Mouse (Mus musculus) kidney, adult 11 months (tissue): Measurements from ENCODE around the gene Nup210l.
A peak's percentile ranks its signal among the peaks of the same experiment; 100 is the strongest.

Experiments used
- DNase-seq: peaks from one replicate; pipeline ENCODE4 v3.0.0; 2022

Gene Nup210l

DNA sequence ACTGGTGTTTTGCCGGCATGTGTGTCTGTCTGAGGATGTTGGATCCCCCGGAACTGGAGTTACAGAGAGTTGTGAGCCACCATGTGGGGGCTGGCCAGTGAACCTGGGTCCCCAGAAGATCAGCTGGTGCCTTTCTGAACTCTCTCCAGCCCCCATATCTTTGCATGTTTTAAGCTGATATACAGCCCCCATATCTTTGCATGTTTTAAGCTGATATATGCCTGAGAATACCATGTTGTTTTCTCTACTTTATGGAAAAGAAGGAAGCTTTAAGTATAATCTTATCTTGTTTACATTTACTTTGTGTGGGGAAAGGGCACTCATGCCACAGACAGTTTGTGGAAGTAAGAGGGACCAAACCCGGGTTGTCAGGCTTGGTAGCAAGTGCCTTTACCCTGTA is 75.6 kb downstream of the Nup210l start:
- no peak for DNase-seq

DNA sequence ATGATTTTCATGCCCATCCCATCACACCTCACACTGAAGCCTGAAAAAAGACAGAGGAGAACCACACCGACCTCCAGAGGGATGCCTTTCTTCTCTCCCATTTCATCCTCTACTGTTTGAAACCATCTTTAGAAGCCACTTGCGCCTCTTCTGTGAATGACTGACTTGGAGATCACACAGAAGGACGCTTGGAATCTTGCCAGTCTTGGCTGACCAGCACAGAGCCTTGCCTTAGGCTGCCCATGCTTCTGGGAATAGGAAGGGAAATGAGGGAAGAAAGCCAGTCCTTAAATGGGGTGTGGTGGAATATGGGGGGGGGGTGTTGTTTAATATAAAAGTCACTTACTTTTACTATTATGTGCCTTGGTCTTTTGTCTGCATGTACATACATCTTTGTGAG is 79.6 kb downstream of the Nup210l start:
- no peak for DNase-seq

DNA sequence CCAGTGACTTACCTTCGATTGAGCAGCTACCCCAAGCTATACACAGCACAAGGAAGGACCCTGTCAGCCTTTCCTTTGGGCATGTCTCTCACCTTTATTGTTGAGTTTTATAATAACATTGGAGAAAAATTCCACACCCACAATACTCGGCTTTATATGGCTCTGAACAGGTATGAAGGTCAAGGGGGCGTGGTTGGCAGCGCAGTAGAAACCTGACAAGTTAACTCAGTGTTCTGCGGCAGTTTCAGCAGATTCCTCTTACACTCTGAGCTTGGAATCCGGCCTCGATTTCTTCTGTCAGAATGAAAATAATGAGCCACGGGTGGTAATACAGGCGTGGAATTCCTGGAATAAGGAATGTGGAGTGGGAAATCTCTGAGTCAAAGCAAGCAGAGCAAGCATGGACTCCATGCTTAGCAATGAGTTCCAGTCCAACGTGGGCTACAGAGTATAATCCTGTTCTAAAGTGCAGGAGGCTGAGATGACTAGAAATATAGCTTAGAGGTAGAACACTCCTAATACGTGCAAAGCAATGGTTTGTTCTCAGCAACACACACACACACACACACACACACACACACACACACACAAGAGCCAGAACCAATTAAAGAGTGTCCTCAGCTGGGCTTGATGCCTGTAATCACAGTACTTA is 87.1 kb downstream of the Nup210l start:
- no peak for DNase-seq

DNA sequence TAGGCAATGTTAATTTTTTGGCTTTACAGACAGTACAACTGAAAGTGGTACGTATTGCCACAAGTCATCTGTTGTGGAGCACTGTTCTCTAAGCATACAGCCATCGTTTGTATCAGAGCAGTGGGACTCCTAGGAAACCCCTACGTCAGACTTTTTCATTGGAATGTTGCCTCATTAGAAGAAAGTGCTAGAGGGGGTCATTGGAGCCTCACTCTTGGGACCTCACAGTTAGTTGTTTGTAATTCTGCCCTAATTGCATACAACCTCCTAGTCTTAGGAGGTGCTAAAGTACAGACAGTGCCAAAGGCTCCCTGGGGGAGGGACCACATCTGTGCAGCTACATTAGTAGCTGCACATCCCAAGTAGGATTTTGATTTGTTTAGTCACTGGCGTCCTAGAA is 90.8 kb downstream of the Nup210l start:
- no peak for DNase-seq

DNA sequence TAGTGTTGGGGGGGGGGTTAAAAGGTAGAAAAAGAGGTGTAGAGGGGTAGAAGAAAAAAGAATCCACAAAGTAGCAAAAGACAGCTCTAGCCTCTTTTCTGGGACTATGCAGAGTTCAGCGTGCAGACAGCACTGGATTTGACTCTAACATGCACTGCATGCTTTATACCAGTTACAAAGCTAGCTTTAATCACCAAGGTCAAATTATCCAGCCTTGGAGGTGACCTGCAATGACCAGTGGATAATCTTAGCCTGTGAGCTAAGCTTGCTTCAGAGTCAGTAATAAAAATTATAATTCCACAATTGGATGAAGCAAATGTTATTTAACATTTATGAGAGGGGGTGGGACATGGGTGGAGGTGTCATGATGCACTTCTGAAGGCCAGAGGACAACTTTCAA is 91.7 kb downstream of the Nup210l start:
- no peak for DNase-seq

DNA sequence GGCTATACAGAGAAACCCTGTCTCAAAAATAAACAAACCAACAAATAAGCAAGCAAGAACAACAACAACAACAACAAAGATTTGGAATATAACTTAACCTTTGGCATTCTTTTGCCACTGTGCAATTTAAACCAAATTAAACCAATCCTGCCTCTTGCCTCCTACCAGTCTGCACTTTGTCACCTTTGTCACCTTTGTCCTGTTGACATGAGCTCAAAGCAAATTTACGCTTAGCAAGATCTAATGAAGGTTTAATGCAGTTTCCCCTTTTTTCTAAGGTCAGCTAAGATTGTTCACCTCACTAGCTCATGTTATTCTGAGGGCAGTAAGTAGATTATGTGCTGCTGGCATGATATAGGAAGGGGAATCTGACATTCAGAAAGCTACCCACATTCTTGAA is 93.6 kb downstream of the Nup210l start:
- no peak for DNase-seq

DNA sequence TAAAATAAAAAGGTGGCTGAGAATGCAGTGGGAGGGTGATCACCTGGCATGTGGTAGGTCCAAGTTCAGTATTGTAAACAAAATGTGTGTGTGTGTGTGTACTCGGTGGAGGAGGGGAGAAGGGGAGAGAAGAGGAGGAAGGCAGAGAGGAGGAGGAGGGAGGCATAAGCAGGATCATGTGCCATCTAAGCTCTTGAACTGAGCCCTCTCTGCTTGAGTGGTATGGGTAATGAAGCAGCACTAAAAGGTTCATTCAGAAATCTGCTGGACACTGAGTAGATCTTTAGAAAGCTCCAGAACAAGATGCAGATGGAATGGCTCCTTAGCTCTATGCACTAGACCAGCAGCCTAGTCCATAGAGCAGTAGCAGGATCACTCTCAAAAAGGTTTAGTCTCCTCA is 99.0 kb downstream of the Nup210l start:
- DNase-seq: no peak

DNA sequence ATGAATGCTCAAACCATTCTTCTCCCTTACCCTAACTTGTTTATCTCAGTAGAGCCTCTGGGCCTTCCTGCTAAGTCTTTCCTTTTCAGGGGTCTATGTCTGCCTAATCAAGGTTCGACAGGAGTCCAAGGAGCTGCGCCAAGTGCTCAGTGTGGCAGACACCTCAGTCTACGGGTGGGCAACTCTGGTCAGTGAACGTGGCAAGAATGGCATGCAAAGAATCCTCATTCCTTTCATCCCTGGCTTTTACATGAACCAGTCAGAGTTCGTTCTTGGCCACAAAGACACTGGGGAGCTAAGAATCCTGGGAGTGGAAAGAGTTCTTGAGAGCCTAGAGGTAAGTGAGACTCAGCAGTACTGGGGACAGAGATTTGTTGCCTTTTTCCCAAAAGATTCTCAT is 99.7 kb downstream of the Nup210l start:
- no peak for DNase-seq

DNA sequence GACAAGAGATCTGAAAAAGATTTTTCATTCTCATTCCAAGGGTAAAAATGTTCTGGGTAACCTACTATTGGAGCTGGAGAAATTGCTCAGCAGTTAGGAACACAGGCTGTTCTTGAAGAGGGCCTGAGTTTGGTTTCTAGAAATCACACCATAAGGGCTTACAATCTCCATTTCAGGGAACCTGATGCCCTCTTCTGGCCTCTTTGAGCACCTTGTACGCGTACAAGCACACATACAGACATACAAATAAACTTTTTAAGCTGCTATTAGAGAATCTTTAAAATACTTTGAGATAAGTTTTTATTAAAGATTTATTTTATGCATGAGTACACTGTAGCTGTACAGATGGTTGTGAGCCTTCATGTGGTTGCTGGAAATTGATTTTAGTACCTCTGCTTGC is 100.7 kb downstream of the Nup210l start:
- DNase-seq: no peak

DNA sequence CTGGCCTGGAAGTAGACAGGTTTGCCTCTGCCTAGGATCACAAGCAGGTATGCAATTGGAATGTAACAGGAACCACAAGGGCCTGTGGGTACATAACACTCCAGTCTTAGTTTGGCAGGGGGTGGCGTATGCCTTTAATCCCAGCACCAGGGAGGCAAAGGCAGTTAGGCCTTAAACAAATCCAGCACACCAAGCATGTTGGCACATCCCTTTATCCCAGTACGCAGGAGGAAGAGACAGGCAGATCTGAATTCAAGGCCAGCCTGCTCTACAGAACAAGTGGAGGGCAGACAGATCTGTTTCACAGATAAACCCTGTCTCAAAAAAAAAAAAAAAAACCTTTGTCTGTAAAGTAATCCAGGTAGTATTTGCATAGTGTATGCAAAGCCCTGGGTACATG is 104.7 kb downstream of the Nup210l start:
- DNase-seq: no peak

DNA sequence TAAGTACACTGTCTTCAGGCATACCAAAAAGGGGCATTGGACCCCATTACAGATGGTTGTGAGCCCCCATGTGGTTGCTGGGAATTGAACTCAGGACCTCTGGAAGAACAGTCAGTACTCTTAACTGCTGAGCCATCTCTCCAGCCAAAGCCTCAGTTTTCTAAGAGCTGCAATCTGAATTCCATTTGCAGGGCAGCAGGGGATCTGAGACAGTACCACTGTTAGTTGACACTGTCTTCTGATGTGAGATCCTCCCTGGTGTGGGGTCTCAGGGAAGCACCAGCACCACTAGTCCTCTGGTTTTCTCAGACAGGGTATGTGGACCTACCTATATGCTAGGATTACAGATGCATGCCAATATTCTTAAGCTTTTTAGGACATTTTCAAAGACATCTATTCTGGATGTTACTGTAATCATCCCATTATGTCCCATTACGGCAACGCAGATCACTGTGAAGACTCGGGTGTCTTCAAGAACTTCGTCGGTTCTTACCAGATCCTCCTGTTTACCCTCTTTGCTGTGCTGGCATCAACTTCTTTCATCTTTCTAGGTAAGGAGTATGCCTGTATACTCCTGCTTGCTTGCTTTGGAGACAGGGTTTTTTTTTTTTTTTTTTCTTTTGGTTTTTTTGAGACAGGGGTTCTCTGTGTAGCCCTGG is 106.1 kb downstream of the Nup210l start:
- DNase-seq: no peak

DNA sequence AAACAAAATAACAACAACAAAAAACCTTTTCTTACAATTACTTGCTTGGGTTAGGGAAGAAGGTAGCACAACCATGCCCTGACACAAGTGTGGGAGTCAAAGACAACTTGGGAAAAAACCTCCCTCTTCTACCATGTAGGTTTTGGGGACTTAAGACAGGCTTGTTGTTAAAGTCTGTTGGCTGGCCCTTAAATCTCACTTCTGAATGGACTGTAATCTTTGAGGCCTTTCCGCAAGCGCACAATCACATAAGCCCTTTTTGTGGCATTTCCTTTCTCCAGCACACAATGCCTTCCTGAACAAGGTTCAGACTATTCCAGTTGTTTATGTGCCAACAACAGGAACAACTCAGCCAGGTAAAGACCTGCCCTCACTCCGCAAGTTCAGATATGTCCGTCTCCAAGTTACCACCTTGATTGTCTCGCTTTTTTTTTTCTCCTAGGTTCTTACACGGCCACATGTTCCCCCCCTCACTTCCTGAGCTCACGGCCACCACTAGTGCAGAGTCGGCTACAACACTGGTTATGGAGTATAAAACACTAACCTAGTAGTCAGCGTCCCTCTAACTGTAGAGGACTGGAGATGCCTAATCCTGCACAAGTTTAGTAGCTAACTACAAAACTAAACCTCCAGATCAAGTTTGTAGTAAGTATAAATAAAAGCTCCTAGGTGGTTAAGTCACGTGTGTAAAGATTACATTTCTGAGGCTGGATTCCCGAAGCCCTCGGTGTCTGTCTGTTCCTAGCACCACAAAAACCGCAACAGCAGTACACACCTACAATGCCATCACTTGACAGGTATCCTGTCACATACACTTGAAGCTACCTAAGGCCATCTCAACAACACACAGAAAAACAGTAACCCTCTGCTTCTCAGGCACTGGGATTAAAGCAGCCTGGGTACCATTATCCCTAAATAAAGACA is 107.8 kb downstream of the Nup210l start:
- no peak for DNase-seq

DNA sequence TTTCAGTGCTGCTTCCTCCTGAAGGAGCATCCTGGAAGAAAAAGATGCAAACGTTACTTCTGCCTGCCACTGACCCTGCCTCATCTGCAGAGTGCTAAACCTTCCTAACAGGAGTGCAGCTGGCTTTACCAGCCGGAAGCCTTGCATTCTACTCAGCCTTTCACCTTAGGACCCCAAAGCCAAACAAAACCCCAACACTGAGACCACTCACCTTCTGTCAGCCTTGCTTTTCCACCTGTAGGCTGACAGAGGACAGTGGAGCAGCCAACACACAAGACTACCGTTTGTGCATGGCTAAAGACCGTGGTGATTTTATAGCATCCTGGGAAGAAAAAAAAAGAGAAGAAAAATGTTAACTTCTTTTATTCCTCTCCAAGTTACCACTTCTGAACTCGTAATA is 108.8 kb downstream of the Nup210l start:
- no peak for DNase-seq

DNA sequence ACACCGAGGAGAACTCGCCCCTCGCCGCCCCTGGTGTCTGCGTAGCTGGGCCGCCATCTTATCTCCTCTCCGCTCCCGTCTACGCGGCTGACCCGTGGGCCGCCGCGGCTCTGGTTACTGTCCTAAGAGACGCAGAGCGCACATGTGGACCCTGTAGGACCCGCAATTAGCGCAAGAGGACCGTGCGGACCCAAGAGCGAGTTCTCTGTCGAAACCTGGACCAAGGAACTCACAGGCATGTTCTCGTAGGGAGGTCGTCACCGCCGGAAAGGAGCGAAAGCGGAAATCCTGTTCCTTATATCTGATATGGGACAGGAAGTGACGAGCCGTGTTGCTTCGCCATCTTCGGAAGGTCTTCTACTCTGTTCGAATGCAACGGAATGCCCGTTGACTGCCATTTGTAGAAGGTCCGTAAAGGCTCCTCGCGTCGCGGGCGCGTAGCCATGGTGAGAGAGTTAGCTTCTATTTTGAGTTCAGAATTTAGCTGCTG is 109.5 kb downstream of the Nup210l start, which contains the start of the genes Rps27 and Rab13:
TSS of gene Rps27 (minus strand) at position 275 of the 490 bp plus-strand sequence.
TSS of gene Rab13 (plus strand) at position 319 of the 490 bp plus-strand sequence.
- DNase-seq: peak; percentile 93

DNA sequence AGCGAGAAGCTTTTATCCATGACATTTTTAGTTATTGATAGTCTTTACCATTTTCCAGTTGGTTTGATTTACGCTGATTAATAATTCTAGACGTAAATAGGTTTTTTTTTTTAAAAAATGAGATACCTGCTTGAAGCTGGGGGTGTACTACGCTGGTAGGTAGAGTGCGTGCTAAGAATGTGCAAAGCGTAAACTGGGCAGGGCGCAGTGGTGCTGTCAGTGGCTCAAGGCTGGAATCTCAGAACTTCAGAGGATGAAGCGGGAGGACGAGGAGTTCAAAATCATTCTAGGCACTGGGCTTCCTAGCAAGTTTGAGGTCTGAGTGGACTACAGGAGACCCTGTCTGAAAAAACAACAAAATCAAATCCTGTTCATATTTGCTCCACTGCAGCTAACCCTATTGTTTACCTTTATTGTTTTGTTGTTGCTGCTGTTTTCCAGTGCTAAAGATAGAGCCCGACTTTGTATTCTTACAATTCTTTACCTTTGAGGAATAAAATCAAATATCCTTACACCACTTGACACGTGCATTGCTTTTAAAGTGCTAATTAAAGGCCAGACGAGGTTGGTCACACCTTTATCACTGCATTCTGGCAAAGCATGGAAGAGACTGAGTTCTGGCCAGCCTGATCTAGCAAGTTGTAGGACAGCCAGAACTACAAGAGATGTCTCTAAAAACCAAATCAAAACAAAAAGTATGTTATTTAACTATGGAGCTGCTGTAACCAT is 110.2 kb downstream of the Nup210l start:
- DNase-seq: peak; percentile 39

DNA sequence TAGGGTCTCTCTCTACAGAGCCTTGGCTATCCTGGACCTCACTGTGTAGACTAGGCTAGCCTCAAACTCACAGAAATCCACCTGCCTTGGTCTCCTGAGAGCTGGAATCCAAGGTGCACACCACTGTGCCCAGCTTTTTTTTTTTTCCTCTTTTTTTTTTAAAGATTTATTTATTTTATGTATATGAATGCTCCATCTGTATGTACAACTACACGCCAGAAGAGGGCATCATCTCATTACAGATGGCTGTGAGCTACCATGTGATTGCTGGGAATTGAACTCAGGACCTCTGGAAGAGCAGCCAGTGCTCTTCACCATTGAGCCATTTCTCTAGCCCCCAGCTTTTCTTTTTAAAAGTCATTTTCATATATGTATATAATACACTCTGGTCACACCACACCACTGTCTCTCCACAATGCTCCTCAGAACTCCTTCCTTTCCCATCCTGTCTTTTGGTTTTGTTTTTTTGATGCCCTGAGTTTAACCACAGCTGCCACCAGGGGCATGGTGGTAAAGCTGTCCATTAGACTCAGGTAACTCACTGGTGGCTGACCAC is 112.0 kb downstream of the Nup210l start:
- no peak for DNase-seq

DNA sequence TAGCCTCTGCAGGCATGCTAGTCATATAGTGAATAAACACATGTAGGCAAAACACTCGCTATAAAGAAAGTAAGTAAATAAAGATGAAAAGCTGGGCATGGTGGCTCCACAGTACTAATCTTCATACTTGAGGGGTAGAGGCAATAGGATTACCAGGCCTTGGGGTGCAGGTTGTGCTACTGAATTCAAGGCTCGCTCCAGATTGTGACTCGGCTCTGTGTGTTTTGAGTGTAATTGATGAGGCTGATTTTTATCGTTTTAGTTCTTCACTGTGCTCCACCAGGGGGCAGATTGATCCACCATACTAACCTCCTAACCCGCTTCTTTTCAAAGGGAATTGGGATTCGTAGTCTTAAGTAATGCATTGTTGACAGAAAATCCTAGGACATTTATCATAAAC is 116.2 kb downstream of the Nup210l start:
- DNase-seq: no peak

DNA sequence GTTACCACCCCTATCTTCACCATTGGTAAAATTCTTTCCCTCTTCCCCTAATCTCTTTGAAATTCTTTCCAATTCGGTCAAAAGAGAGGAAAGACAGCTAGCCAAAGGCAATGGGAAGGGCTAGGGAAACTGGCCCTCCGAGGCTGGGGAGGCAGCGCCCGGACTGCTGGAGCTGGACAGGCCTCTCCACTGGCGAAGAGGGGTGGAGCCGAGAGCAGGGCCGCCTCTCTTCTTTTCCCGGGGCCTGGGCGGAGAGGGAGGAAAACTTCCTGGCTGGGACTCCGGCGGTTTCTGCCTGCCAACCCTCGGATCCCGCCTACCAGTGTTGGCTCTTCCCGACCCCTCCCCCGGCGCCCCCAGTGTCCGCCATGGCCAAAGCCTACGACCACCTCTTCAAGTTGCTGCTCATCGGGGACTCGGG is 116.6 kb downstream of the Nup210l start:
- peak; percentile 79 for DNase-seq

DNA sequence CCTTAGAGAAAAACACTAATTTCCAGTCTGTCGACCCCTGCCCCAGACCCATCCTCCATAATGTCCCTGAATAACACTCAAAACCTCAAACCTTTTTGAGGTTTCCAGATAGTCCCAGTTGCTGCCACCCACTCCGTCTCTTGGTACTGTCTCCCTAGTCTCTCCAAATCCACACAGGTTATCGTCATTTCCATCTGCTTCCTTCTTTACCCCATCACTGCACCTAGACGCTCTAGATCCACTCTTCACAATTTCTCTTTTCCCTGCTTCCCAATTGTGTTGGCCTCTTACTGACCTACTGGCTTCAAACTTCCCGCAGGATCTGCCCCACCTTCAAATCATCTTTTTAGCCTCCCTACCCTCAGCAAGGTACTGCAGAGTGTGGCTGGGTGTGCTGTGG is 117.2 kb downstream of the Nup210l start:
- no peak for DNase-seq

DNA sequence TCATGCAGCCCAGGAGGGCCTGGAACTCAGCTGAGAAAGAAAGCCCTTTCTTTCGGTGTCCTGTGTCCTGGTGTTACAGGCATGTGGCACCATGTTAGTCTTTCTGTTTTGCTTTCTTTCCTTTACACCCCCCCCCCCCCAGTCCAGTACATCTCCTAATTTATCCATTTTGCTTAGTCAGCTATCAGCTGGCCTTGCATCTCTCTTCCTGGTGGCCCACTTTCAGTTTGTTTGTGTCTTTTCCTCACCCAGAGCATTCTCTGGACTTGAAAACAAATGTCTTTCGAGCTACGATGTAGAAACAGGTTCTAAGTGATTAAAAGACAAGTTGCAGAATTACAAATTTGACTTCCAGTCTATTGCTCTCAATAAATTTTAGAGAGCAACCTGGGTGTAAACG is 118.5 kb downstream of the Nup210l start:
- DNase-seq: no peak

DNA sequence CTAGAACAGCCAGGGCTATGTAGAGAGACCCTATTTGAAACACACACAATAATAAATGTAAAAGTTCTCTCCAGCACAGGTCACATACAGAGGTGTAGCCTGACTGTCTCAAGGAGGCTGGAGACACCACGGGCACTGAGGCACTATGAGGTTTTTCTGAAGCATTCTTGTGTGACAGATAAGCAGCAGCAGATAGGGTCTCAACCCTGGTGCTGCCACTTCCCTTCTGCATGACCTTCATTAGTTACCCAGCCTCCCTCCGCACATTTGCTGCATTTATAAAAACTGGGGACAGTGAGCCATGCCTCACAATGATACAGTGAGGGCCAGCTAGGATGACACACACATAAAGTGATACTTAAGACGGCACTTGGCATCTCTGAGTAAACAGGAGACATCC is 119.0 kb downstream of the Nup210l start:
- no peak for DNase-seq

DNA sequence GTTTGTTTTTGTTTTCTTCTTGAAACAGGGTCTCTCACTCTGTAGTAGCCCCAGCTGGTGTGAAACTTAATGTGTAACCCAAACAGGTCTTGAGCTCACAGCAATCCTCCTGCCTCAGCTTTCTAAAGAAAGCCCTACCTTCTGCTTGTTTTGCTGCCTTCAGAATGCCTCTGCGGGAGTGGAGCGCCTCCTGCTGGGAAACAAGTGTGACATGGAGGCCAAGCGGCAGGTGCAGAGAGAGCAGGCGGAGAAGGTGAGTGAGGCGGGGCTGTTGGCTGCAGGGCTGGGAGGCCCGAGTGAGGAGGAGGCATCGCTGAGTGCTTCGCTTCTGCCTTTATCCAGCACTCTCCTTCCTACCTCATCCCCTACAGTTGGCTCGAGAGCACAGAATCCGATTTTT is 120.4 kb downstream of the Nup210l start:
- no peak for DNase-seq

DNA sequence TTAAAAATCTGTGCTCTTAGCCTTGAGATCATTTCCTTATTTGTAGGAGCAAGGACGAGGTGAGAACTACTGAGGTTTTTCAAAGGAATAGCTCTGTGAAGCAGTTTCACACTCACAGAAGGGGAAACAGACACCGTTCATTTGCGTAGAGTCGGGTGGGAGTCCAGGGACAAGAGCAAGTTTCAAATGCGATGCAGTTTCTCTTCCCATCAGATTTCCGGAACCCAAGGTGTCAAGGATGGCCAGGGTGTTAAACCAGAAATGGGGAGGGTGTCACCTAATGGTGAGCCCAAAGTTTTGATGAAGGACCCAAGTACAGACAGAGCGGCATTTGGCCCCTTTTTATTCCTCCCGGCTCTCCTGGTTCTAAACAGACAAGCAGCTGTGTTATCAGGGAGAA is 127.1 kb downstream of the Nup210l start:
- no peak for DNase-seq
